Mouse (Mus musculus) splenic B cell, adult 2 months (primary cell): ENCODE measurements around the gene Hoxc4.

Experiments used
- DNase-seq: peaks from one replicate; pipeline ENCODE4 v3.0.0-alpha.2; 2011; ENCODE audit warnings: low read depth, low spot score
- H3K27me3 ChIP-seq: 2 replicates; pipeline ENCODE4 v1.6.1; 2012; ENCODE audit warnings: mild to moderate bottlenecking, low read length, moderate library complexity, mixed read lengths; ENCODE audit not compliant: control insufficient read depth, poor library complexity, insufficient read depth, severe bottlenecking
- H3K36me3 ChIP-seq: 2 replicates; pipeline ENCODE4 v1.6.1; 2012; ENCODE audit warnings: mild to moderate bottlenecking, low read length, moderate library complexity, mixed read lengths; ENCODE audit not compliant: control insufficient read depth, poor library complexity, insufficient read depth, severe bottlenecking

The Hoxc4 gene

GRCm38 (mm10) chr15:103060021-103060340, 41.2 kb downstream of the Hoxc4 start:
- DNase-seq = no peak
- Histone ChIP-seq H3K36me3 (no peaks in the 10 kb centered on the region), H3K27me3 (no peaks in the 10 kb centered on the region; the same call in 1 of the 2 replicates)

DNA sequence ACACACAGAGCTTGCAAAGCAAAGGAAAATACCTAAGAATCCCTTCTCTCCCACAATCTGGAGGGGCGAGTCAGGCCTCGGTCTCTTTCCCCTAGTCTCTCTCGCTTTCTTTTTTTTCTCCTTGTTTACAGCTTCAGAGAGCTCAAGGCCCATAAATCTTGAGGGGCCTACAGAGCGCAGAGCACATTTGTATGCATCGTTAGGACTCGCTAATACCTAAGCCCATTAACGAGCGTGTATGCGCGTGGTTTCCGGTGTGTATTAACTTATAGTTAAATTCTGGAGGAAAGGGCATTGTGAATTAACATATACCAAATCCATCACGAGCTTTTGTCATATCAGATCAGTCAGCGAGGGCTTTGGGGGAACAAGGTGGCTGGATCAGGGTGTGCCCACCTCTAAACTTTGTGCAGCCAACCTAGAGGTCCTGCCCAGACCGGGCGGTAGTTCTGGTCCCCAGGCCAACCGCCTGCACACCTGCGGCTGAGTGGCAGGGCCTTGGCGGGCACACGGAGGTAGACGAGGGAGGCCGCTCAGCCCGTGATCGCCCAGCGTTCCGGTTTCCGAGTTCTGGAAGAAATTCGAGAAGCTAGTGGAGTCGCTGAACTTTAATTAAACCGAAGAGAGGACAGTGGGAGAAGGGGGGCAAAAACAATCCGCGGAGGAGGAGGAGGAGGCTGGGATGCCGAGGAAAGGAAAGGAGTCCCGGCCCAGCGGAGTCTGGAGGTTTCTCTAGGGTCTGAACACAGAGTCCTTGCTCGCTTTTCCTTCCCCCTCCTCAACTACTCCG, 41.8 kb downstream of the Hoxc4 start:
- Histone ChIP-seq H3K27me3 (no peaks in the 10 kb centered on the region; the same call in 1 of the 2 replicates), H3K36me3 (no peaks in the 10 kb centered on the region)
- no peak for DNase-seq

DNA sequence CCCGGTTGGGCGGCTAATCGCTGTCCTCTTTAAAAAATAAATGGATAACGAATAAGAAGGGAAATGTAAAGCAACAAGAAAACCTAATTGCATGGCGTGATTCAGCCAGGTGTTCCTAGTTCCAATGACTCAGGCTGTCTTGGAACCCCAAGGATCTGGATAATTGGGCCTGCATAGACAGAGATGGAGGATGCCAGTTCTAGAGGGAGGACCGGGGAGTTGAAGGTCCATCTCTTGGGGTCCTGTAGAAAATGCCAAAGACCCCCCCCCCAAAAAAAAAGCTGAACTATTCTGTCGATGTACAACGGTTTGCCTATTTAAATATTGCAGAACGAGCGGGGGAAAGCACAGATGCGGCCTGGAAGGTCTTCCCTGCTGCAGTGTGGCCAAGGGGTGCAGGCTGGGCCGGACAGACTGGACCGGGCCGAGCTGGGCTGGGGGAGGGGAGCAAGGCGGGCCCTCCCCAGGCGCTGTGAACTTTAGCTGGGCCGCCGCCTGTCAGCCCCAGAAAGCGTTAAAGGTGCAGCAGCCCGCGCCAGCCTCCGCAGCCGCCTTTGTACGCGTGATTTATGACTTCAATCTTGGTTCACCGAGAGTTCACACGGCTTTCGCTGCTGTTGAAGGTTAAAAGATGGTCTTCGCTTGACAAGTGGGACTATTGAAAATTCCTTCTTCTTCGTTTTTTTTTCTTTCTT, 42.5 kb downstream of the Hoxc4 start:
- Histone ChIP-seq H3K36me3 (no peaks in the 10 kb centered on the region), H3K27me3 (no peaks in the 10 kb centered on the region; the same call in 1 of the 2 replicates)
- DNase-seq = no peak

- Histone ChIP-seq H3K27me3 (no peaks in the 10 kb centered on the region; the same call in 1 of the 2 replicates), H3K36me3 (no peaks in the 10 kb centered on the region)
- DNase-seq = no peak
Measured at GRCm38 (mm10) chr15:103061988-103062387, 43.3 kb downstream of the Hoxc4 start.

DNA sequence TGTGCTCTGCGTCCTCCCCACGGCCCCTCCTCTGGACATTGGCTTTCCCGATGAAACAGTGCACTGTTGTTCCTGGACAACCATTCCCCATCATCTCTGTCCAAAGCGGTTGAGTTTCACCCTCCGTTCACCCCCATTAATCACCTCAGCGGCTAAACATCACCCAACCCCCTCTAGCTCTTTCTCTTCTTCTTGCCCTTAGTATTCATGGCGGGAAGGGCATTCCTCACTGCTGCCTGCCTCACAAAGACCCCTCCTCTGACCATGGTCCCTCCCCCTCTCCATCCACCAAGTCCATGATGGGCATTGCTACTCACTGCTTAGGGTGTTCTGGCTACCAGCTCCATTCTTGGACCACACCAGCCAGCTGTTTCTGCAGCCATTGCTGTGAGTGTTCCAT, 46.9 kb downstream of the Hoxc4 start:
- no peak for DNase-seq
- Histone ChIP-seq H3K27me3 (no peaks in the 10 kb centered on the region), H3K36me3 (no peaks in the 10 kb centered on the region)

DNA sequence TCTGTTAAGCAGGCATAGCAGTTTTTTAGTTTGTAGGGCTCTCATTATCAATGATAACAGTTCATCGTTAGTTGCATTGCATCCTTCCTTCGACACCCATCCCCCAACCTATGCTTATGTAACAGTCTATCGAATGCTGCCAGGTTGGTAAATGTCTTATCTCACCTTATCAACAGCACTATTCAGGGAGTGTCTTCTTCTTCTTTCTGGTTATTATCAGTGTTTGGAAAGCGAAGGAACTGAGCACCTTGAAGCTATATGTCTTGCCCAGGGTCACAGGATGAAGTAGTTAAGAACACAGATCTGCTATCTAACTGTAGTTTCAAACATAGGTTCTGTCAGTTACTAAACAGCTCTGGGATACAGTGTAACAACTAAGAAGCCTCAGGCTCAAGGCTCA, 49.0 kb downstream of the Hoxc4 start:
- Histone ChIP-seq H3K36me3 (no peaks in the 10 kb centered on the region), H3K27me3 (no peaks in the 10 kb centered on the region)
- no peak for DNase-seq

DNA sequence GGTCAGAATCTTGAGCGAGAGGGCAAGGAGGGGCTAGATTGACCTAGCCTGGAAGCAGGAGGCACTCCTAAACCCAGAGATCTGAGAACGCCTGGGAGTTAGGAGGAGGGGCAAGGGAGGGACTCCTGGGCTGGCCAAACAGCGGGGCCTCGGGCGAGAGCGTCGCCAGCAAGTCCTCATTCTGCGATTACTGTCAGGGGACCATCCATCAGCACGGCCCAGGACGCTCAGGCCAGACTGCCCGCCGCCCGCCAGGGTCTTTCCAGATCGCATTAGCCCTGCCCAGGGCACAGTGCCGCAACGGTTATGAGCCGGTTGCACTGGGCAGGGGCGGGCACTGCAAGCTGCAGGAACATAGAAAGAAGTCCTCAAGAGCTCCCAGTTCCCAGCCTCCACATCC, 50.4 kb downstream of the Hoxc4 start:
- H3K27me3 ChIP-seq = no peaks in the 10 kb centered on the region
- DNase-seq = no peak
- H3K36me3 ChIP-seq = no peaks in the 10 kb centered on the region

GRCm38 (mm10) chr15:103071266-103071665, 52.5 kb downstream of the Hoxc4 start:
- Histone ChIP-seq H3K36me3 (no peaks in the 10 kb centered on the region), H3K27me3 (no peaks in the 10 kb centered on the region)
- DNase-seq = no peak

- Histone ChIP-seq H3K36me3 (no peaks in the 10 kb centered on the region), H3K27me3 (no peaks in the 10 kb centered on the region)
- DNase-seq = no peak
Measured at GRCm38 (mm10) chr15:103074663-103075415, 56.1 kb downstream of the Hoxc4 start.

DNA sequence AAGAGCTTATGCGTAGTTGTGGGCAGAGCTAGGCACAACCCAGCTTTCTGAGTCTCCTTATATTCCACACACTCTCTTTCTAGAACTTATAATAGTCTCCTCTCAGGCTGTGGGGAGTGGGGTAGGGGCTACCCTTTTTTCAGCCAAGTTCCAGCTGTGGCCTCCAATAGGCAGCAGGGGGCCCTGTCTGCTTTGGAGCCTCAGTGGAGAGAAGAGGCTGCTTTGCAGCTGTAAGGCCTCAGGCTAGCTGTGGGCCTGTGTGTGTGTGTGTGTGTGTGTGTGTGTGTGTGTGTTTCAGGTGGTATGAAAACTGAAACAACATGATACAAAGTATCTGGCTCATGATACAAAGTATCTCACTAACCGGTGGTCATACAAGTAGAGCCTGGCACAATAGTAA, 58.9 kb downstream of the Hoxc4 start:
- DNase-seq = no peak
- no peaks in the 10 kb centered on the region for H3K36me3 ChIP-seq
- no peaks in the 10 kb centered on the region for H3K27me3 ChIP-seq

- H3K27me3 ChIP-seq = no peaks in the 10 kb centered on the region
- DNase-seq = no peak
- no peaks in the 10 kb centered on the region for H3K36me3 ChIP-seq
Measured at GRCm38 (mm10) chr15:103082622-103083021, 63.9 kb downstream of the Hoxc4 start.

- DNase-seq = no peak
- Histone ChIP-seq H3K36me3 (no peaks in the 10 kb centered on the region), H3K27me3 (0 out of 2 replicates have a peak, but pooled peaks cover 1% of the 10 kb centered on the region)
Measured at GRCm38 (mm10) chr15:103083598-103083997, 64.9 kb downstream of the Hoxc4 start.

DNA sequence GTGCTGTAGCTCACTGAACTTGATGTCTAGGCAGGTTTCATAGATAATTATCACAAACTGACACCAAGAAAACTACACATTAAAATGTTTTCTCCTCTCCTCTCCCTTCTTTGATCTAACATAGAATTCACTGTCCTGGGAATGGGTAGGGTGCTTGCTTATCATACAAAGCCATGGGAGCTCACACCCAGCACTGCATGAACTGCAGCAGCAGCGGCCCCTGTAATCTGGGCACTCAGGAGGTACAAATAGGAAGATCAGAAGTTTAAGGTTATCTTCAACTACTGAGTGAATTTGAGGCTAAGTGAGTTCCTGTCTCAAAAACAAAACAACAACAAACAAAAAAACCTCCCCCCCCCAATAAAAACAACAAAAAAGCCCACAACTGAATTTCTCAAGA, 66.2 kb downstream of the Hoxc4 start:
- Histone ChIP-seq H3K36me3 (no peaks in the 10 kb centered on the region), H3K27me3 (0 out of 2 replicates have a peak, but pooled peaks cover 1% of the 10 kb centered on the region)
- no peak for DNase-seq

DNA sequence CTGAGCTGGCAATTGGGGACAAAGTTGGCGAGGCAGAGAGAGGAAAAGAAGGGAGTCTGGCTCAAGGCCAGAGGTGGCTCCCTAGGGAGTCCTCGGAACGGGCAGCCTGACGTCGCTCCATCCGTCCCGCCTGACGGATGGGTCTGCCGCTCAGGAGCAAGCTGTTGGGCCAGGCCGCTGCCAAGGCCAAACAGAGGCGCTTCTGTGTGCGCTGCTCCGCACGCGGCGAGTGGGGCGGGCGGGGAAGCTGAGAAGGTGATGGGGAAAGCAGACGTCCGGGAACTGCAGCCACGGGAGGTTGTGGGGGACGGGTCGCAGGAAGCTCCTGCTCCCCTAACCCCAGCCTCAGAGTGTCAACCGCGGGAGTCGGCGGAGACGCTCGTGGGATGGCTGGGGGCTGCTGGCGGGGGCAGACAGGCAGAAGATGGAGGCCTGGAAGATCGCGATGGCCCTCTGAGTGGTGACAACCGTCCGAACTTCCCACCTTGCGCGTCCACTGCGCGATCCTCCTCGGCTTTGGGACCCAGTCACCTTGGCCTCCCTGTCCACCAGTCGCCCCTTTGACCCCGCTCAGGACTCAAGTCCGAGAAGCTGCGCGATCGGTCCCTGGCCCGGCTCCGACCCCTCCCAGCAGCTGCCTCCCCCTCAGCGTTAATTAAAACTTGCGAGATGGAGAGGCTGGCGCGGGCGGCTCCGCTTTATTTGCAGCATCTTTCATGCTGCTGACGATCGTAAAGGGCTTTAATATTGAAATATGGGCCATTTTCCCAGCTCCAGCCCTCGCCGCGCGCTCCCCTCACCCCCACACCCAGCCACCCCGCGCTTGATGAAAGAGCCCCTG, 67.3 kb downstream of the Hoxc4 start:
- Histone ChIP-seq H3K27me3 (0 out of 2 replicates have a peak, but pooled peaks cover 1% of the 10 kb centered on the region), H3K36me3 (no peaks in the 10 kb centered on the region)
- DNase-seq = no peak
